Mouse (Mus musculus) limb, embryonic 14.5 days (tissue): Measurements from ENCODE around the gene Sox5. TPM values are rescaled to one million over a fixed set of nuclear protein-coding genes. Genes with fewer than 3 reads are reported as not detected.
"Not testable (repeated sequence)": the region's sequence is repeated elsewhere in the genome, so short reads cannot be mapped to it uniquely, and the experiment has no call there.

Source experiments
- ATAC-seq: fragments of 200-750 bp; cut with Nextera tagmentation; 2 replicates; pipeline ENCODE4 v1.8.0; 2017; ENCODE audit warnings: low read depth, moderate number of reproducible peaks, moderate TSS enrichment; ENCODE audit not compliant: low FRiP score
- DNase-seq: peaks from one replicate; pipeline ENCODE4 v3.0.0-alpha.2; 2015; ENCODE audit warnings: low spot score
- H3K27ac ChIP-seq: fragments of 300-500 bp; sonication (generic); replicated peaks from 2 replicates; pipeline ENCODE4 v1.5.1; 2014; ENCODE audit warnings: low read depth, mild to moderate bottlenecking, low read length, moderate library complexity, mixed read lengths
- H3K27me3 ChIP-seq: fragments of 300-500 bp; sonication (generic); 2 replicates; pipeline ENCODE4 v1.6.1; 2014; ENCODE audit warnings: low read length, mixed read lengths; ENCODE audit not compliant: control insufficient read depth, insufficient read depth
- H3K36me3 ChIP-seq: fragments of 300-500 bp; sonication (generic); 2 replicates; pipeline ENCODE4 v1.6.1; 2014; ENCODE audit warnings: mild to moderate bottlenecking, low read length, moderate library complexity, mixed read lengths; ENCODE audit not compliant: control insufficient read depth, insufficient read depth
- H3K4me1 ChIP-seq: fragments of 300-500 bp; sonication (generic); 2 replicates; pipeline ENCODE4 v1.6.1; 2014; ENCODE audit warnings: antibody characterized with exemption, low read length, mixed read lengths; ENCODE audit not compliant: control insufficient read depth, insufficient read depth
- H3K4me2 ChIP-seq: fragments of 300-500 bp; sonication (generic); replicated peaks from 2 replicates; pipeline ENCODE4 v1.6.1; 2014; ENCODE audit warnings: low read depth, mild to moderate bottlenecking, low read length, moderate library complexity; ENCODE audit not compliant: severe bottlenecking
- H3K4me3 ChIP-seq: fragments of 300-500 bp; sonication (generic); replicated peaks from 2 replicates; pipeline ENCODE4 v1.5.1; 2014; ENCODE audit warnings: low read length
- H3K9ac ChIP-seq: fragments of 300-500 bp; sonication (generic); 2 replicates; pipeline ENCODE4 v1.6.1; 2014; ENCODE audit warnings: mild to moderate bottlenecking, low read depth, low read length, moderate library complexity; ENCODE audit not compliant: severe bottlenecking
- H3K9me3 ChIP-seq: fragments of 300-500 bp; sonication (generic); 2 replicates; pipeline ENCODE4 v1.6.1; 2016; ENCODE audit warnings: low read length; ENCODE audit not compliant: control insufficient read depth
- POLR2A ChIP-seq: fragments of 200-500 bp; IDR thresholded peaks from 2 replicates; pipeline ENCODE4 v1.8.0; 2012; ENCODE audit warnings: inconsistent platforms, mild to moderate bottlenecking, moderate library complexity, borderline replicate concordance; ENCODE audit not compliant: insufficient read depth, insufficient read length; ENCODE audit errors: extremely low read depth
- WGBS: fragments of 180-500 bp; shearing (Covaris S2); extraction: QIAGEN DNeasy Blood & Tissue Kit; methylation state at CpG from one replicate; pipeline ENCODE4 v1.1.7; 2014; 5-methylcytosine and 5-hydroxymethylcytosine counted together
- polyA plus RNA-seq, 2 experiments: library from polyadenylated mRNA; depleted of rRNA in 1 of 2; stranded (reverse) in 1 of 2; unstranded in 1 of 2; fragments of >200 nt; fragmentation: Nextera tagmentation in 1 of 2; extraction: Ambion mirVana in 1 of 2; gene quantifications; 2 replicates each; pipeline versions ENCODE4 v1.2.1 to v1.2.3; 2012 to 2014

Sox5 gene
- polyA plus RNA-seq, 2 experiments, result 20.6 to 32.8 TPM

- Histone ChIP-seq H3K9me3 (no peaks in the 10 kb centered on the region), H3K4me1 (no peaks in the 10 kb centered on the region), H3K4me2 (no peak overlapping the region), H3K36me3 (no peaks in the 10 kb centered on the region), H3K4me3 (no peak overlapping the region), H3K27ac (no peak overlapping the region), H3K27me3 (no peaks in the 10 kb centered on the region), H3K9ac (no peak overlapping the region)
- TF ChIP-seq POLR2A, result no peak
- ATAC-seq (no peak), DNase-seq (no peak)
- WGBS, result 87% methylated on average over 4 of the region's 4 CpGs
These were observed 495.7 kb downstream of the Sox5 start for GRCm38 (mm10) chr6:144286122-144286521.

GRCm38 (mm10) chr6:144283191-144283590 is 498.6 kb downstream of the Sox5 start:
- no peak for DNase-seq
- Histone ChIP-seq H3K4me1 (no peaks in the 10 kb centered on the region), H3K9ac (no peak overlapping the region), H3K4me3 (no peak overlapping the region), H3K4me2 (no peak overlapping the region), H3K27me3 (no peaks in the 10 kb centered on the region), H3K9me3 (no peaks in the 10 kb centered on the region), H3K27ac (no peak overlapping the region), H3K36me3 (no peaks in the 10 kb centered on the region)
- ATAC-seq, result no peak
- TF ChIP-seq POLR2A, result no peak
- 48% methylated on average over 8 of the region's 8 CpGs for WGBS

- H3K9me3 ChIP-seq, result no peaks in the 10 kb centered on the region
- H3K4me2 ChIP-seq, result no peak overlapping the region
- no peaks in the 10 kb centered on the region for H3K27me3 ChIP-seq
- H3K9ac ChIP-seq, result no peak overlapping the region
- H3K27ac ChIP-seq, result no peak overlapping the region
- no peak overlapping the region for H3K4me3 ChIP-seq
- 63% methylated on average over 12 of the region's 12 CpGs for WGBS
- DNase-seq (no peak), ATAC-seq (no peak)
- H3K4me1 ChIP-seq, result no peaks in the 10 kb centered on the region
- no peak for TF ChIP-seq POLR2A
- no peaks in the 10 kb centered on the region for H3K36me3 ChIP-seq
These were observed 499.0 kb downstream of the Sox5 start for GRCm38 (mm10) chr6:144282756-144283155.

GRCm38 (mm10) chr6:144281661-144282060 is 500.1 kb downstream of the Sox5 start:
- Histone ChIP-seq H3K9me3 (no peaks in the 10 kb centered on the region), H3K4me2 (no peak overlapping the region), H3K36me3 (no peaks in the 10 kb centered on the region), H3K9ac (no peak overlapping the region), H3K27ac (no peak overlapping the region), H3K27me3 (no peaks in the 10 kb centered on the region), H3K4me1 (no peaks in the 10 kb centered on the region), H3K4me3 (no peak overlapping the region)
- no peak for DNase-seq
- ATAC-seq, result no peak
- 91% methylated on average over 3 of the region's 3 CpGs for WGBS
- no peak for TF ChIP-seq POLR2A

GRCm38 (mm10) chr6:144278505-144279053 is 503.2 kb downstream of the Sox5 start:
- Histone ChIP-seq H3K4me1 (no peaks in the 10 kb centered on the region), H3K27me3 (no peaks in the 10 kb centered on the region), H3K36me3 (no peaks in the 10 kb centered on the region), H3K27ac (no peak overlapping the region), H3K9ac (no peak overlapping the region), H3K4me3 (no peak overlapping the region), H3K4me2 (no peak overlapping the region), H3K9me3 (no peaks in the 10 kb centered on the region)
- no peak for TF ChIP-seq POLR2A
- no peak for DNase-seq
- ATAC-seq, result no peak
- WGBS, result 64% methylated on average over 13 of the region's 13 CpGs

- not testable (repeated sequence) for H3K4me1 ChIP-seq, H3K9ac ChIP-seq, H3K27ac ChIP-seq, DNase-seq, ATAC-seq, H3K36me3 ChIP-seq, H3K4me3 ChIP-seq, H3K9me3 ChIP-seq, H3K4me2 ChIP-seq, H3K27me3 ChIP-seq
- WGBS, result 46% methylated on average over 4 of the region's 4 CpGs
These were observed 508.4 kb downstream of the Sox5 start for GRCm38 (mm10) chr6:144273425-144273824.
